Mouse (Mus musculus) retina, adult 2 months (tissue): ENCODE measurements around the gene Vsig10l.

Experiments used
- DNase-seq: peaks from one replicate; pipeline ENCODE4 v3.0.0-alpha.2; 2012; ENCODE audit warnings: low read depth, low spot score

The Vsig10l gene

DNA sequence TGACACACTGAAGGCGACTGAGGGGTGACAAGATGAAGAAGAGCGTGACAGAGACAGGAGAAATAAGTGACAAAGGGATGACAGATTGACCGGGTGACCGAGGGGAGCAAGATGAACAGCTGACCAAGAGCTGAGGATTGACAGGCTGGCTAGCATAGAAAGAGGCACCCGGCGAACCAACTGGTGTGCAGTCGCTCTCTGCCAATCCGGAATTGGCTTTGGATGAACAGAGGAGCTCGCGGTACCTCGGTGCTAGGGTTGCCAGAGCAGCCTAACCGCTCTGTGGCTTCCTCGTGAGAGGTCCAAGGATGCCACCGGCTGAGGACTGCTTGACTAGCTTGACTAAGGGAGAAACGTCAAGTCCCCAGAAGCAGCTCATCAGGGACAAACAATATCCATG, 55.4 kb downstream of the Vsig10l start:
- no peak for DNase-seq
